Mouse (Mus musculus) CD4-positive helper T cell, adult 2 months (primary cell): ENCODE results near the gene Trim67.
A peak's percentile ranks its signal among the peaks of the same experiment; 100 is the strongest.

ENCODE experiments used
- DNase-seq: peaks from one replicate; pipeline ENCODE4 v3.0.0-alpha.2; 2012; ENCODE audit warnings: low read depth, missing footprints, low spot score

Trim67 gene

GRCm38 (mm10) chr8:124792708-124793107 lies at the start of gene Trim67:
TSS of gene Trim67 (plus strand) at chr8:124793092.
- peak; percentile 30 for DNase-seq

DNA sequence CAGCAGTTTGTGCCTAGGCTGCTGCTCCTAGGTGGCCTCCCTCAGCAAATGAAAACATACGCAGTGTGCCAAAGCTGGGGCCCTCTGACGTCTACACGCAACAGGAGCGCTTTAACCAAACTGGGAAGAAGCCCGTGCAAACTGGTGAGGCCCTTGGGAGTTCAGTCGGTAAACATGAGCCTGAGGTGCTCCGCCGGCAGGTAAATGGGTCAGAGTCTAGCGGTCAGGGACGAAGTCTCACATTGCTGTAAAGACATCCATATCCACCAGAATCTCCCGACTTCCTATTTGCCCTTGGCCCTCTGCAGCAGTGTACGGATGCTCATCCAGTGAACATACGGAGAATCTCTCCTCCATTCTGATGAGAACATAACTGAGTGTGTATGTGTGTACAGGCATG lies 46.2 kb upstream of the Trim67 start:
- no peak for DNase-seq

- no peak for DNase-seq
These were observed 41.7 kb upstream of the Trim67 start for GRCm38 (mm10) chr8:124751191-124751590.

DNA sequence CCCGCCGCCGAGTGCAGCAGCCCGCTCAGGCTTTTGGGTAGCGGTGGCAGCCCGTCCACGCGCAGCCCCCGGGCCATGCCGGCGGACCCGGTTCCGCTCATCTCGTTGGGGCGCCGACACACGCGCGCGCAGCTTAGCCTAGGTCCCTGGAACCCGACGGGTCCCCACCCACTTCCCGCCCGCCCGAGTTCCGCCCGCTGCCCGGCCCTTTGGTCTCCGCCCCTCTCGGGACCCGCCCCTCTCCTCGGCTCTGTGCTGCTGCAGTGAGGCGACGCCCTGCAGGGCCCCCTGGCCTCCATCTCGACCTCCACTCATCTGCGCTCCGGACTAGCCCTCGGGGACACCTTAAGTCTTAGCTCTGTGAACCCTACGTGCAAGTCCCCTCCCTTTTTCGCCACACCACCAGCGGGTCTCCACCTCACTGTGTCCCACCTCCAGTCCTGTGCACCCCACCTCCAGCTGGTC lies 41.2 kb upstream of the Trim67 start, which contains the start of gene Fam89a:
TSS of gene Fam89a (minus strand) at position 124 of the 465 bp plus-strand sequence.
- peak; percentile 84 for DNase-seq

DNA sequence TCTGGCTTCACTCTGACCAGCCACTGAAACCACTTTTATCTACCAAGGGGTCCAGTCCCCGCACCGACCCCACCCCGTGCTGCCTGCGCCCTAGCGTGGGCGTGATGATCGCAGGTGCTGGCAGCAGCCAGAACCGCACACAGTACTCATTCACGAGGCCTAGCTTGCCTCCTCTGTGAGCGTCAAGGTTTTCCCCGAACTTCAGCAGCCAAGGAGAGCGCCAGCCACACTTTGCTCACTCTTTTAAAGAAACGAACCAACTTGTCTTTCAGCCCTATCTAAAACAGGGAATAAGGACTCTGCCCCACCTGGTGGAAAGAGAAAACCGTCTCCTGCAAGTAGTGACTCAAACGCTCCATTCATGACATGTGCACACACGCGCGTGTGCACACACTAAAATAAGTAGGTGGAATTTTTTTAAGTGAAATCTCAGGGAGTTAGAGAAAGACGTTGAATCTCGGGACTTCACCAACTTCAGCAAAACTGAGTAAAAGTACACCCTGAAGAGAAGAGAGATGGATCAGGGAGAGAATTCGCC lies 40.5 kb upstream of the Trim67 start:
- DNase-seq = peak; percentile 42

DNA sequence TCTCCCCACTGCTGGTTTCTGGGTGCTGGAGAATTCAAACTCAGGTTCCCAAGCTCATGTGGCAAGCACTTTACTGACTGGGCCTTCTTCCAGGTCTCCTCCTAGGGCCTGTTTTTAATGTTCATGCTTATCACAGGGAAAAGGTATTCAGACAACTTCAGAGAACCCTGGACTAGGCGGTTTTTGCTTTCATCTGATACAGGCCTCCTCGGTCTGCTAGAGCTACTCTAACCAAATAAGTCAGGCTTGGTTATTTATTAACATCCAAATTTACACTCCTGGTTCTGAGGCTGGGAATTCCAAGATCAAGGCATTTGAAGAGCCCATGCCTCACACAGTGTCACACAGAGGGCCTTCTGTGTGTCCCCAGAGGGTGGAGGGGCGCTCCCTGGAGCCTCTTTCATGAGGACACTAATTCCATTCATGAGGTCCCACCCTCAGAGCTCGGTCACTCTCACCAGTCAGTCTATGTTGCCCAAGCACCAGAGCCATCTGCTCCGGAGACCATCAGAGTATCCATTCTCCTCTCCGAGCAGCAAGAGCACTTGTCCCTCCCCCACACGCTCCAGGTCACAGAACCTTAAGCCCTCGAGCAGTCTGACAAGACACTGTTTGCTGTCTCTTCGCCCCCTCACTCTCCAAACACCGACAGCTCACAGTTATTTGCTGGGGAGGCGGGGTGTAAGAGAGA lies 38.6 kb upstream of the Trim67 start:
- no peak for DNase-seq

- no peak for DNase-seq
These were observed 38.1 kb upstream of the Trim67 start for GRCm38 (mm10) chr8:124754792-124755190.

DNA sequence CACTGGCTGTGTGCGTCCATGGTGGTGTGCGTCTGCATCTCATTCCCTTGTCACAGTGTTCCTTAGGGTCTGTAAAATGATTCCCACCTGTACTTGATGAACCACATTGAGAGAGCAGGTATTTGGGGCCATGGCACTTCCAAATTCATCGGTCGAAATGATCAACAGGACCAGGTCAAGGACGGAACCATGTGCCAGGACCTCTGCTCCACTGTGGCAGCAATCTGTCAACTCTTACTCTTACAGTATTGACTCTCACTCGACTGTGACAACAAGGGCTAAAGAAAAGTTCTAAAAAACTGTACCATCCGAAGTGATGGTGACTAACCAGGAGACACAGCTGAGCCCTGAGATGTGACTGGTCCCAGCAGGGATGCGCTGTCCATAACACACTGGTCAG lies 37.4 kb upstream of the Trim67 start:
- no peak for DNase-seq

DNA sequence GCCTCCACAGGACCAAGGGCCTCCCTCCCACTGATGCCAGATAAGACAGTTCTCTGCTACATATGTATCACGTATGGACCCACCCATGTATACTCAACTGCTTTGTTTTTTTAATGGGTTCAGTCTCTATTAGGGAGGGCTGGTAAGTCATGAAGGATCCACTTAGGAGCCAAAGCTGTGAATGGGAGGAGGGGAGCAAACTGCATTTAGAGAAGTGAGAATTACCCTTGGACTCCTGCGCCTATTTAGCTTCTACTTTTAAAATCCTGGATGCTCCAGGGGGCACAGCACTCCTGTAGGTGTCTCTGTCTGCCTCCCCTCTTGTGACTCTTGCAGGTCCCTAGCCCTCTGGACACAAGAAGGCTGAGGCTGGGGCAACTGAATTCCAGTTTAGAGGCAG lies 36.7 kb upstream of the Trim67 start:
- DNase-seq = no peak

DNA sequence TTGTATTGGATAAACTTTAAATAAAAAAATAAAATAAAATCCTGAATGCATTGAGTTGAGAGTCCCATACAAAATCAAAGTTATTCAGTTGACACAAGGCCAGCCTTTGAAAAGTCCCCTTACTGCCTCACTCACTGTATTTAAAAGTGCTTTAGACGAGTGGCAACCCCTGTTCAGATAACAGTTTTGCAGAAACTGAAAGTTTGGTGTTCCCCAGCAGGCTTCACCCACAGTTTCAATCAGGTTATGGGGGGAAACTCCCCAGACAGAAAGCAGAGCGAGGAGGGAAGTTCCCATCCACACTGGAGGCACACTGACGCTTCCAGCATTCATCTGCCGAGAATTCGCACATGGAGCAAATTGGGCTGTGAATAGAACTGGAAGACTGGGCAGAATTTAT lies 36.3 kb upstream of the Trim67 start:
- DNase-seq = peak; percentile 43

GRCm38 (mm10) chr8:124758544-124758943 lies 34.3 kb upstream of the Trim67 start:
- DNase-seq = peak; percentile 47

- DNase-seq = no peak
These were observed 29.8 kb upstream of the Trim67 start for GRCm38 (mm10) chr8:124763061-124763460.

GRCm38 (mm10) chr8:124772389-124772788 lies 20.5 kb upstream of the Trim67 start:
- DNase-seq = no peak

DNA sequence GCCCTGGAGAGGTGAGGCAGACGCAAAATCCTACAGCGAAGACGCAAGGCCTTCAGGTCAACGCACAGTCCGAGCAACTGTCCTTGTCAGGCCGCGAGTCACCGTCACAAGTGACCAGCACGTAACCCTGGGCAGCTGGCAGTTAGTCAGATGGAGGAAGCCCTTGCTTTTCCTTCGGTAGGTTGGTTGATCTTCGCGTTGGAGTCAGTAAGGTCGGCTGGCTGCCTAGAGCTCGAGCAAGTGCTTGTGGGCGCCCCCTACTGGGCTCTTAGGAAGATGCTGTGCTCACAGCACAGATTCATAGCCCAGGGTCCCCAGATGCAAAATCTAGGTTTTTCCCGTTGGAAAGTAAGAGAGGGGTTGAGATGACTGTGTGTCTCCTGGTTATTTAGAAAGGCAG lies 17.2 kb upstream of the Trim67 start:
- peak; percentile 57 for DNase-seq

- no peak for DNase-seq
These were observed 12.7 kb upstream of the Trim67 start for GRCm38 (mm10) chr8:124780236-124780635.

GRCm38 (mm10) chr8:124782431-124782830 lies 10.5 kb upstream of the Trim67 start:
- no peak for DNase-seq

DNA sequence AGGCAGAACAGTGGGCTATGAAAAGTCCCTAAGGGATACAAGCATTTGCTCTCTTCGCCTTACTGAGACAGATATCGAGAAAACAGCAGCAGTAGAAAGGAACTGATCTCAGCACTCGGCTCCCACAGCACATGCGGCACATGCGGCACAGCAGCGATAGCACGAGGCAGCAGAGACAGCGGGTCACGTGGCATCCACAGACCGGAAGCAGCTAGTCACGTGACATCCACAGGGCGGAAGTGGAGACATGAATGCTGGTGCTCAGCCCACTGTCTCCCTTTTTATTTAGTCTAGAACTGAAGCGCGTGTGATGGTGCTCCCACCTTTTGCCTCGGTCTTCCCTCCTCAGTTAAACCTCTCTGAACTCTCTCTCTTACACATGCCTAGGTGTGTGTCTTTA lies 9.7 kb upstream of the Trim67 start:
- DNase-seq = no peak

DNA sequence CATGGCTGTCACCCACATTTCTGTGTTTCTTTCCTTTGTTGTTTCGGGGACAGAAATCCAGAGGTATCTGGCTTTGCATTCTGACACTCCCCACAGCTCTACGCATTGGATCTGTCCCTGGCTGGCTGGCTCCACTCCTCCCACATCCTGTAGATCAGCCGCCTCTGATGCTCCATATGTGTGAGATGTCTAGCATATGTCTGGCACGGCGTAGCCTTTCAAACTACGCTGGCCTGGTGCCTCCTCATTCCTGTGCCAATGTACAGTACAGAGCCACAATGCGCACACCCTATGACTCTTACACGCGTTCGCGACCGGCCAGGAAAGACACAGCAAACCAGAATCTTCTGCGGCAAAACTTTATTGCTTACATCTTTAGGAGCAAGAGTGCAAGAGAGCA lies 8.3 kb upstream of the Trim67 start:
- DNase-seq = no peak

DNA sequence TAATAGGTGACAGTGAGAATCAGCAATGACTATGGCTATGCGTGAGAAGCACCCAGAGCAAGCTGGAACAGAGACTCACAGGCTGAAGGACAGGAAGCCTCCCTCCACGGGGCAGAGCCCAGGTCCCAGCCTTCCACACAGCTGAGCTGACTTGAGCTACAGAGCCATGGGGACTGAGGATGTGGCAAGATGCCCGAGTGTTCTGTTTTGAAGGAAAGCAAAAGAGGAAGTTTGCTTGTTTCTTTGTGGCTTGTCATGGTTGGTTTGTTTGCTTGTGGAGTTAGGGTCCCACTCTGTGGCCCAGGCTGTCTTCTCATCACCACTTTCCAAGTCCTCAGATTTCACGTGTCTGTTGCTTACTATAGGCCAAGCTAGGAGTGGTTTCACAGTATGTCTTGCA lies 2.2 kb upstream of the Trim67 start:
- DNase-seq = no peak

DNA sequence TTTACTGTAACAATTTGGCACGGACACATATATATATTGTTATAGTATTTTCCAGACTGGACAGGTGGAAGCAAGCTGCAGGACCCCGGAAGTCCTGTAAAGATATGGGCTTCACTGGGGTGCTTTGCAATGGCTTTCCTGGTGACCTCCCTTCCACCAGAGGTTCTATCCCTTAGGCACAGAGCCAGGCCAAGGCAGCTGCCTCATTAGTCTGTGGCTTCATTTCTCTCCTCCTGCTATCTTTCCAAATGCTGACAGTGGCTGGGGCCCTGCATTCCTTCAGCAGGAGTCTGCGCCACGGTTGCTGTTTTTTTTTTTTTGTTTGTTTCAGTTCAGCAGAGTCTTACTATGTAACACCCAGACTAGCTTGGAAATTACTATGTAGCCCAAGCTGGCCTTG lies 1.1 kb upstream of the Trim67 start:
- DNase-seq = no peak

DNA sequence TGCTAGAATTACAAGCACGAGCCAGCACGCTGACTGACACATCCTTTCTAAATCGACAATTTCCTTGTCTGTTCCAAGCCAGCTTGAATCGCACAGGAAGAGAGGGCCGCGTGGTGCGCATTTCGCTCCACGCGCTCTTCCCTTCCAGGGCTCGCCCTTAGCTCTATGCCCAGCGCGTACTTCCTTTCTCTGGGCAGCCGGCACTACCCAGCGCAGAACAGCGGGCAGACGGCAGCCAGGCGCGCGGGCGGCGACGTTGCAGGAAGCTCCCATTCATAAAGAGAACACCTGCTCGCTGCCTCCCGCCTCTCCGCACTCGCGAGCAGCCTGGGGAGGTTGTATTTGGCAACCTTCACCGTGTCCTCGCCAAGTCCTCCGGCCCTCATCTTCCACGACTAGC lies 706 bp upstream of the Trim67 start:
- DNase-seq = peak; percentile 27

GRCm38 (mm10) chr8:124793172-124793651 lies 320 bp downstream of the Trim67 start:
- DNase-seq = peak; percentile 74
